Mouse (Mus musculus) bone marrow macrophage, adult 2 months (primary cell): ENCODE measurements around the gene Tut1.

Experiments
- CTCF ChIP-seq: IDR thresholded peaks from 2 replicates; pipeline ENCODE4 v1.5.1; 2012; ENCODE audit warnings: low read depth, mild to moderate bottlenecking, low read length, moderate library complexity
- POLR2A ChIP-seq: IDR thresholded peaks from 2 replicates; pipeline ENCODE4 v1.6.1; 2012; ENCODE audit warnings: mild to moderate bottlenecking, low read depth, low read length, borderline replicate concordance

GRCm38 (mm10) chr19:8982303-8983149 is 28.9 kb downstream of the Tut1 start:
- TF ChIP-seq POLR2A, result no peak
- TF ChIP-seq CTCF, result no peak
